Mouse (Mus musculus) embryo, embryonic 10.5 days (tissue): ENCODE data around the gene Lrrc46.

Source experiments
- DNase-seq: peaks from one replicate; pipeline ENCODE4 v3.0.0-alpha.2; 2015; ENCODE audit warnings: low spot score

Gene Lrrc46

DNA sequence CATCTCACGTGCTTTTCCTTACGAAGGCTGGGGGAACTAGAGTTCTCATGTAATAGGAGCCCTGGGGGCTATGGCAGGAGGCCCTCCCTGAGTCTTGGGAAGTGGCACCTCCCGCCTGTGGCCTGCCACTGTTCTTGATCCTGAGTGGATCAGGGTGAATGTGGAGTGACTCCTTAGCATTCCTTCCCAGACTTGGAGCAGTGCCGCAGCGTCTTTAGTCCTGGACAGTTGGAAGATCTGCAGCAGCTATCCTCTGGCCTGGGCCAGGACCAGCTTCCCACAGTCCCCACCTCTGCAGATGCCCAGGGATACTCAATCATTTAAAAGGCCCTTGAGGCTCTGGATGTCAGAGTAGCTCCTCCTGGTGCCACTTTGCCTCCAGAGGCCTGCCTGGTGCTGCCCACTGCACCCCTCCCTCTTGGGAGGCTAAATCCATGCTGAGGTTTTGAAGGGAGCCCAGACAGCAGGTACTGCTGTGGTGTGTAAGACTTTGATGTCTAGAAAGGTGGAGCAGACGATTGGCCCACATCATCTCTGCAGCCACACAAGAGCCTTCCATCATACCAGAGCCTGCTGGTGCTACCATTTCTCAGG lies 8.4 kb upstream of the Lrrc46 start:
- DNase-seq: no peak

DNA sequence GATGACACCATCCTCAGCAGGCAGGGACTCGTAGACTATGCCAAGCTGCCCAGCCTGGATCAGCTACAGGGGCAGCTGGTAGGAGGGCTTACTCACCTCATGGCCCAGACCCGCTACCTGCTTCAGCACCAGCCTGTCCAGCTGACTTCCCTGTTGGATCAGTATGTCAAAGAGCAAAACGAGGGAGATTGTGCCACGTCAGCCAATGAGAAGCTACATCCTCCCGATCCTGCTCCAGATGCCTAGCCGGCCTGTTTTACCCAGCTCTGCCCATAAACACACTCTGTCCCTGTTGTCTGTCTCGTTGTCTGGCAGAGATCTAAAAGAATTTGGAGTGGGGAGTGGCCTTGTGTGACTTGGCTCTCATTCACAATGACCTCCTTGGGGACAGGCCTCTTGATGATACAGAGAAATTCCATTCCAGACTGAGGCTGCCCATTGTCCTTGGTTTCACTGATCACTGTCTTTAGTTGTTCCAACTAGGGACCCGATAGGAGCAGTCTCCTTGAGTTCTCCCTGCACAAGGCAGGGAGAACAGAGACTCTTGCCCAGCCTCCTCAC lies 7.0 kb upstream of the Lrrc46 start:
- DNase-seq: no peak

DNA sequence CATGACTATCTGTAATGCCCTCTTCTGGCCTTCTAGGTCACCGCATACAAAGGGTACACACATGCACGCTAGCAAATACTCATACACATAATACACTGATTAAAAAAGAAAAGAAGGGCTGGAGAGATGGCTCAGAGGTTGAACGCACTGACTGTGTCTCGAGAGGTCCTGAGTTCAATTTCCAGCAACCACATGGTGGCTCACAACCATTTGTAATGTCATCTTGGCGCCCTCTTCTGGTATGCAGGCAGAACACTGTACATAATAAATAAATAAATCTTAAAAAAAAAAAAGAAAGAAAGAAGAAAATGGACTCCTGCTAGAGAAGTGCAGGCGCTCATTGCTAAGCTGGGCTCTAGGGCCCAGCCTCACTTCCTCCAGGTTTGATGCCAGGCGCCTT lies 4.7 kb upstream of the Lrrc46 start:
- DNase-seq: no peak

DNA sequence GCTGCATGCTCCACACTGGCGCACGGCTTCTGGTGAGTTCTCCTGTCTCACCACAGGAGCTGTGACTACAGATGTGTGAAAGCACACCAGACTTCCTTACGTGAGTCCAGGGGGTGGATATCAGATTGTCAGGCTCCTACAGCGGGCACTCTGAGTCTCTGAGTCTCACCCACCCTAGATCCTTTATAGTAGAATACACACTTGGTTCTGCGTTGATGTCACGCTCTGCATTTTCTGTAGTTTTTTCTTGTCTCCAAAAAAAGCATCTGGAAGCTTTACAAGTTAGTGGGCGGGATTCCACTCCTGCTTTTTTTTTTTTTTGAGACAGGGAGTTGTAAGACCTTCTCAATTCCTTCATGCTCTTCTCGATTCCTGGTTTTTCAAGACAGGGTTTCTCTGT lies 3.7 kb upstream of the Lrrc46 start:
- DNase-seq: no peak

DNA sequence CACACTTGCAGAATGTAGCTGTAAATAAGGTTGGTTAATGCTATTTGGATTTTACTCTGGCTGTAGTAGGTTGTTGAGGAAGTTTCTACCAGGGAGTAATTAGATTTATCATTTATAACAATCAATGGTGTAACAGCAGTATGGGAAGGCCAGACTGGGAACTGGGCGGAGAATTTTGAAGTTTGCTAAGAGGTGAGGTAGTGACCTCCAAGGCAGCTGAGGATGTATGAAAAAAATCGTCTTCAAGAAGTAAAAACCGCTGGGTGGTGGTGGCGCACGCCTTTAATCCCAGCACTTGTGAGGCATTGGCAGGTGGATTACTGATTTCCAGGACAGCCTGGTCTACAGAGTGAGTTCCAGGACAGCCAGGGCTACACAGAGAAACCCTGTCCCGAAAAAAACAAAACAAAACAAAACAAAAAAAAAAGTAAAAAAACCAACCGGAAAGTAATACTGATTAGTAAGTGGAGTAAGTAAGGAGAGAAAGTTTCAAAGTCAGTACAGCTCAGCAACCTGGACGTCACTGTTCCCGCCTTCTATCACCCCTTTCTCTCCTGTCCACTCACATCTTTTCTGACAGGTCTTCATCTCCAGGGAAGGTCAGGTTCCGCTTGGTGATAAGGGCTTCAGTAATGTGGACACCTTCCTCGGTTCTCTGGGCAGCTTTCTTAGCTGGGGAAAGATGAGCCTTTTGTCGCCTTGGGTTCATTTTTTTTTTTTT lies 746 bp downstream of the Lrrc46 start:
- no peak for DNase-seq

DNA sequence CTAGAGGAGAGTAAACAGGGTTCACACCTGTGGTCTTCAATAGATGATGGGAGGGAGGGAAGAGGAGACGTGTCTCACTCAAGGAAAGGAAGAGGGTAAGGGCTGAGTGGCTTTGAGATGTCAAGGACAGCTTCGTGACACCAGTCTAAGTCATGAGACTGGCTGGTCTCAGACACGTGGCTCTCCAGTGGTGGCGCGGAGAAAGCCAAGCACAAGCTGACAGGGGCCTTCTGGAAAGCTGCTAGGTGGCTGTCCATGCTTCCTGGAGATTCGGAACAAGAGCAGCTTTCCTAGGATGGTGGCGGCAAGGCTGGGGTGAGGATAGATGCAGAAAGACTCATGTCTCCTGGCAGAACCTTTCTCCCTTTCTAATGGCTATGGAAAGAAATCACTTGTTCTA lies 2.3 kb downstream of the Lrrc46 start:
- no peak for DNase-seq

DNA sequence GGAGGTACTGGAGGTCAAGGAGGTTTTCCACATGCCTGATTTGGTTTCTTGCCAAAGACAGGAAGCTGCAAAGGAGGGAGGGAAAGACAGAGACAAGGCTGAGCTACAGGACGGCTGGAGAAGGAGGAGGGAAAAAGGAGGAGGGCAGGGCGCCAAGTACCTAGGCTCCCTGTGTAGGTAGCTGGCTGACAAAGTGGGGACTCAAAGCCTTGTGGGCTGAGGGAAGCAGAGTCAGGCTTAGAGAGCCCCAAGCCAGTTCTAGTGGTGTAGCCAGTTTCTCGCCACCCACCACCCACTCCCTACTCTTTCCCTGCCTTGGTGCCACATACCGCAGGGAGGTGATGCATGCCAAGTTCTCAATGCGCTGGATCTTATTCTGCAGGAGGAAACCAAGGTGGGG lies 5.1 kb downstream of the Lrrc46 start:
- DNase-seq: no peak

DNA sequence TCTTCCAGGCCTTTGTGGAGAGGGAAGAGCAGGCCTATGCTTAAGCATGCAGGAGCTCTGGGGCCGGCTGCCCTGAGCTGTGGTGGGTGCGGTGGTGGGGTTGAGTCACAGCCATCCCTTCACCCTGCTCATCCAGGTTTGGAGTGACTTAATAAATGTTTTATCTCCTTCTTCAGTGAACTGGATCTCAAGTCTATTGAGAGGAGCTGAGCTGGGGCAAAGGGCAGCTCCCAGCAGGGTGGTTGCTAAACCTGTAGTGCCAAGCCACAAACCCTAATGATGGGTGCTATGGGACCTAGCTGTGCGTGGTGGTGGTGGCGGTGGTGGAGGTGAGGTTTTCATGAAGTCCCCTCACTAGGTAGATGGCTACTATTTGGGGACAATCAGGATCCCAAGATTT lies 7.4 kb downstream of the Lrrc46 start:
- no peak for DNase-seq

DNA sequence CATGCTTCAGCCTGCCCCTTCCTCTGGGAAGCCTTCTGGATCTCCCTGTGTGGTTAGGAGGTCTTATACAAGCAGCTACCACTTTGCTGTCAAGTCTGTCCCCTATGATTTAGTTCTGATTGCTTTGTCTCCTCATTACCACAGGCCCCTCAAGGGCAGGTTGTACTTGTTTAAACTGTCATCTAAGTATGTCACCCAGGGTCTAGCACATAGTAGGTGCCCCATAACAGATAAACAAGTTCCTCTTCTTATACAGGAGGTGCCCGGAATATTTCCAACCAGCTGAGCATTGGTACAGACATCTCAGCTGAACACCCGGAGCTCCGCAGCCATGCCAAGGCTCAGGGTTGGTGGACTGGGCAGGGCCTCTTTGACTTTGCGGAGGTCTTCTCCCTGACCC lies 8.7 kb downstream of the Lrrc46 start:
- no peak for DNase-seq

DNA sequence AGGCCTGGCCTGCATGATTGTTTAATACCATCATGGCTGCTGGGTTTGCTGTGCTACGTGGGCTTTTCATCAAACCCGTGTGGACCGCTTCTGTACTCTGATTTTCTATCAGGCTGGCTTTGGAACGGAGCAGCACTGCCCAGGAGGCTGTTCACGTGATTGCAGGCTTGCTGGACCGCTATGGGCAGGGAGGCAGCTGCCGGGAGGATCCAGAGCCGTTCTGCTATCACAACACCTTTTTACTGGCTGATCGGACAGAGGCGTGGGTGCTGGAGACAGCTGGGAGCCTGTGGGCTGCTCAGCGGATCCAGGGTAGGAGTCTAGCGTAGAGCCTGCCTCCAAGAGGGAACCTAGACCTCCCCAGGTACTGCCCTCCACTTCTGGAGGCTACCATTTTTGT lies 9.2 kb downstream of the Lrrc46 start:
- no peak for DNase-seq

DNA sequence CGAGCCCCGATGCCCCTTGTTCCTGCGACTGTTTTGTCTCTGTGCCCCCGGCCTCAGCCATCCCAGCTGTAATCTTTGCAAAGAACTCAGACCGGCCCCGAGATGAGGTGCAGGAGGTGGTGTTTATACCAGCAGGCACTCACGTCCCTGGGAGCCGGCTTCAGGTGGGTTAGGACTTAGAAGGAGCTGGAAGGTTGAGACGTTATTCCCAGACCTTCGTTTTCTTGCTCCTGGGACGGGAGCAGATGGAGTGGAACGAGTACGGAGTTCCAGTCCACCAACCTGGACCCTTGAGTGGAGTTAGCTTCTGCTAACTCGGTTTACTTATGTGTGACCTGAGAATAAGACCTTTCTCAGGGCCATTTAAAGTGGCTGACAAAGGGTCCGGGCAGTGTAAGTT lies 10.8 kb downstream of the Lrrc46 start:
- no peak for DNase-seq

DNA sequence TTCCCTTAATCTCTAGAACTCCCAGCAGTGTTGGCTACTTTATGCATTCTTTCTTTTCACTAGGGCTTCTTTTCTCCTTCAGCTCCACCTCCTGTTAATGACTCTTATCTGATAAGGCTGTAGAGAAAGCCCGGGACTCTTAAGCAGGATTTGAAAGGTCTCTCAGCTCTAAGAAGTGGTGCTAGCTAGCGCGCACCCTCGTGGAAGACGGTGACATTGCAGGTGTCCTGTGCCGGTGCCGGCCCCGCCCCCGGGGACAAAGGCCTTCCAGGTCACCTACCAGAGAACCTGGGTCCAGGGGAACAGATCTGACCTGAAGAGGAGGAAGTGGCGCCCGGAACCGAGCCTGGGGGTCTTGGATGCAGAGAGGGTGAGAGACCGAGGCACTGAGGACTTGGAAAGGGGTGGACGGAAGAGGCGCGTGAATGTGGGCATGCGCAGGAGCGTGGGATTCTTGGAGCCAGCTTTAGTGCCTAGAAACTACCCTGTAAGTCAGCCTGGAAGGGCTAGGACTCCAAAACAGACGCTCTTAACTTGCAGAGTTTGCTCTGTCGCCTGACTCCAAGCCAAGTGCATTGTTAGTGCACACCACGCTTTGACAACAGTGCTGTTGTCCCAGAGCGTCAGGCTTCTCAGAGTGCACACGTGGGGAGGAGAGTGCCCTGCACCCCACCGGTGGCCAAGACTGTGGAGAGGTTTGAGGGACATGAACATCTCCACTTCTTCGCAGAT lies 11.4 kb downstream of the Lrrc46 start, which contains the start of gene Scrn2:
Gene Scrn2 (plus strand): TSS at position 253 of the 732 bp plus-strand sequence.
- DNase-seq: peak; percentile 94

DNA sequence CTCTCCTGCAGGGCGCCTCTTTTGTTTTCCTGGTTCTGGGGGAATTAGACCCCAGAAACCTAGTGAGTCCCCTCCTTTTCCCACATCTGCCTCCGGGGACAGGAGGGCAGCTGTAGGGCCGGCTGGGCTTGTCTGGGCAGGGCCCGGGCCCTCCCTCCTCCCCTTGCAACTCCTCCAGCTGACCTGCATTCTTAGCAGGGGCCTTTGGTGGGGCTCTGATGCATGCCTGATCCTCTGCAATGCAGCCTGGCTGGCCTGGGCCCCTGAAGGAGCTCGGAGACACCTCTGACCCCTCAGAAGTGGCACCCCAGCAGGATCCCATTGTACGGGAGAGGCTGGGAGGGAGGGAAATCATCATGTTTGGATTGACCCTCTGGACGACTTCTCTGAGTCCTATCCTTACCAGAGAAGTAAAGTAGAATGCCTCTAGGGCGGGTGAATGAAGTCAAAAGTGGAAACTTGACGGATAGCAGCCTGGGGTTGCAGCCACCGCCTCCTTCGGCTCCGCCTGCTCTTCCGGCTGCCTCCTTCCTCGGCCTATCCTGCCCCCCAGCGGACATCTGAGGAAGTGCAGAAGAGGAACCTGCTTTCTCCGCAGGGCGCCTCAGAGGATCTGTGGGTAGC lies 15.4 kb downstream of the Lrrc46 start:
- DNase-seq: peak; percentile 94

DNA sequence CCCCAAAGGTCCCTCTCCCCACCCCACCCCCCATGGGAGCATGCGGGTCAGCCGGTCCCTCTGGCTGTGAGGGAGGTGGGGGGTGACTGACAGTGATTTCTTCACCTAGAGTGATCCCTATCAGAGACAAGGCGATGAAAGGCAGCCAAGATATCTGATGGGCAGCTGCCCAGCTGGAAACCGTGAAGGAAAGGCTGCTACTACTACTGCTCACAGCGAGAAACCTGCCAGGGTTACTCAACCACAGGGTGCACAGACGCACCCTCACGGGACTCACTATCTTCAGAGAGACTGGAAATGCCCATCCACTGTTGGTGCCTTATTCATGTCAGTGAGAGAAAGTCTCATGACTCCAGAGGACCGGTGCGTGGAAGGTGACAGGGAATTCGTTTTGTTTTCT lies 16.2 kb downstream of the Lrrc46 start:
- DNase-seq: no peak

DNA sequence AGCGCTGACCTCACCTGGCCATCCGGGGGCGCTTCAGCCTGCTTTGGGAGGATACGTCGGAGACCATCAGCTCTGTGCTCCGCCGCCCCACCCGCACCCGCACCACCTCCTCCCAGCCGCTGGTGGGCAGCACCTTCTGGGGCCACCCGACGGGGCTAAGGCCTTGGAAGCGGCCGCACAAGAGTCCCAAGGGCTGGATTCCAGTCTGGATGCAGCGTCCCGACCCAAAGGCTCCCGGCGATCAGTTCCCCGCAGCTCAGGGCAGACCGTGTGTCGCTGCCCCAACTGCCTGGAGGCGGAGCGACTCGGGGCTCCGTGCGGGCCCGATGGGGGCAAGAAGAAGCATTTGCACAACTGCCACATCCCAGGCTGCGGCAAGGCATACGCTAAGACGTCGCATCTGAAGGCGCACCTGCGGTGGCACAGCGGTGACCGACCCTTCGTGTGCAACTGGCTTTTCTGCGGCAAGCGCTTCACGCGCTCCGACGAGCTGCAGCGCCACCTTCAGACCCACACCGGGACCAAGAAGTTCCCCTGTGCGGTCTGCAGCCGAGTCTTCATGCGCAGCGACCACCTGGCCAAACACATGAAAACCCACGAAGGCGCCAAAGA lies 19.2 kb downstream of the Lrrc46 start:
- peak; percentile 80 for DNase-seq

DNA sequence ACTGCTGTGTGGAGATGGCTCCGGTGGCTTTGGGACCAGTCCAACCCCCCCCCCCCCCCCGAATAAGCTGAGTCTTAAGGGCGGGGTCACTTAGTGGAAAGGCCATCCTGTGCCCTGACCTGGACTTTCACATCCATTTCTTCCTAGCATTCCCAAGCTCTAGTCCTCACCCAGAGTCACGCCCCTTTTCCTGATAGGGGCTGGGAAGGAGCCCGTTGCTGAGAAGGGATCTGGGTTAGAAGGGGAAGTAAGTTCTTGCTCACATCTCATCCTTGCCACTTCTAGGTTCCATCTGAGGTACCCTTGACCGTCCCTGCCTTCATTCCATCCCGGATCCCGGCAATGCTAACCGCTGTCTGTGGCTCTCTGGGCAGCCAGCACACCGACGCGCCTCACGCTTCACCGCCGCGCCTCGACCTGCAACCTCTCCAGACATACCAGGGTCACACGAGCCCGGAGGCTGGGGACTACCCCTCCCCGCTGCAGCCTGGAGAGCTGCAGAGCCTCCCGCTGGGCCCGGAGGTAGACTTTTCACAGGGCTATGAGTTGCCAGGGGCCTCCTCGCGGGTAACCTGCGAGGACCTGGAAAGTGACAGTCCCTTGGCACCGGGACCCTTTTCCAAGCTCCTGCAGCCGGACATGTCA lies 20.0 kb downstream of the Lrrc46 start:
- peak; percentile 58 for DNase-seq

DNA sequence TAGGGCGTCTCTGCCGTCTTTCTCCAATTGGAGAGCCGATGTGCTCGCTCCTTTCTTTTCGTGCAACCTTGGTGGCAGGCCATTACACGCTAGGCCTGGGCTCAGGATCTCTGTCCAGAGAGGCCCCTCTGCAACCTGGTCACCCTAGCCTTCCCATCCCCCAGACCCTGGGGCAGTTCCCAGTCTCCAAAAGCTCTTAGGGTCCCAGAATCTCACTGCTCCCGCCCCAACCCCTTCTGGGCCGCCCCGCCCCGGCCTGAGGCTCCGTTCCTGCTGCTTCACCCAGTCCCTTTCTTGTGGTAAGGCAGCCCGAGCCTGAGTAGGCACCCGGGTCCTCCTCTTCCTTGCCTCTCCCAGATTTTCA lies 21.9 kb downstream of the Lrrc46 start:
- no peak for DNase-seq

DNA sequence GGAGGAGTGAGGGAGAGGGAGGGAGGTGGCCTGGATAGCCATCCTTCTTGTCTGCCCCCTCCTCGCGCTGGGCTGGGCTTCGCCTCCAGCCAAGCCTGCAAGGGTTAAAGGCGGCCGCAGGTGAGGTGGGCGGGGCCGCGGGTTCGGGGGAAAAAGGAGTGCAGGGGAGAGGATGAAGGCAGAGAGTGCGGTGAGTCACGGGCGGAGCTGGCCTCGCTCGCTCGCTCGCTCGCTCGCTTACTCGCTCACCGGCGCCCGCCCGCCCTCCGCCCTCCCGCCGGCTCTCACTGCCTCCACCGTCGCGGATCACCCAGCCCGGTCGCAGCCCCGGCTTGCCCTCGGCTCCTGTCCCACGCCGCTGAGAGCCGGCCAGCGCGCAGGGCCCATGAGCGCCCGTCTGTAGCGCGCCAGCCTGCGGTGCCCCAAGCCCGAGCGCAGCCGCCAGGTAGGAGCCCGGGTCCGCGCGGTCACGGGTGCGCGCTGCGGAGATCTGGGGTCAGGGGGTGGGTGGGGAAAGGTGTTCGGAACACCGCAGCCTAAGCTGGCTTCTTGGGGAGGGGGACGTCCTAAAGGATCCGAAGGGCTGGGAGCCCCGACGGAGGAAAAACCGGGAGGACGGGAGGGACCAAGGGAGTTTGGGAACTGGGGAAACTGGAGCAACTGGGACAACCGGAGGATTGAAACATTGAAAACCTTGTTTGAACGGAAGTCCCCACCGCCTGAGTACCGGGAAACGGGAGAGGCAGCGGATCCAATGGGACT lies 22.4 kb downstream of the Lrrc46 start:
- DNase-seq: peak; percentile 41

DNA sequence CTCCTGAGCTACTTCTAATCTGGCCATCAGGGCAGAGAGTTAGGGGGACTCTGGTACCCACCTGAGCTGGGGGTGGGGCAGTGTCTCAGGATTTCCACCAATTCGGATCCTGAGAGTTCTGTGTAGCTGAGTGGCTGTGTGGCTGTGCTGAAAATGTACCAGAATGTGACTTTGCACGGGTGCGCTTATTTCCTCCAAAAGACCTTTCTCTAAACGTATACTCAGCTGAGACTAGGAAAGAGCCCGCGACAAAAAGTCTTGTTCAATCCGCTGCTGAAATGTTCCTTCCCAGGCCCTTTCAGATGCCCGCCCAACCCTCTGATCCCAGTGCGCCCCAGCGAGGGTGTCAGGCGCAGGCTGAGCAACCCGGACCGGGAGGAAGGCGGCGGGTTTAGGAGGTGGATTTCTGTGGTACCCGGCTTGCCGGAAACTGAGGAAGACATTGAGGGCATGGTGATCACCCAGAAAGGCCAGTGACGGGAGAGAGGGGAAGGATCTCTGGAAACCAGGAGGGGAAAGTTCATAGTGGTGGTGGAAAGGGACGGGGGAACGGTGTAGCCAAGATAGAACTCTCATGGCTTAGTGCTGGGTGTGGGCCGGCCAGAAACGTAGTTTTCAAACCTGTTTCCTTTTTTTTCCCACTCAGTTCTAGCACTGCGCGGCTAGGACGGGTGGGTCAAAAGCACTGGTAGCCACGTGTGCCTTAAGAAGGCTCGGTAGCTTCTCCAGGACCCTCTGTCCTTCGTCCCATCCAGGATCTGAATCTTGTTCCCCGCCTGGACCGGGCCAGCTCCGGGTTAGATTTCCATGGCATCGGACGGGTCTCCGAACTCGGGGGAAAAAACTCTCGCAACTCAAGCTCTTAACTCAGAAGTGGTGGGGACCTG lies 23.3 kb downstream of the Lrrc46 start:
- DNase-seq: peak; percentile 48

DNA sequence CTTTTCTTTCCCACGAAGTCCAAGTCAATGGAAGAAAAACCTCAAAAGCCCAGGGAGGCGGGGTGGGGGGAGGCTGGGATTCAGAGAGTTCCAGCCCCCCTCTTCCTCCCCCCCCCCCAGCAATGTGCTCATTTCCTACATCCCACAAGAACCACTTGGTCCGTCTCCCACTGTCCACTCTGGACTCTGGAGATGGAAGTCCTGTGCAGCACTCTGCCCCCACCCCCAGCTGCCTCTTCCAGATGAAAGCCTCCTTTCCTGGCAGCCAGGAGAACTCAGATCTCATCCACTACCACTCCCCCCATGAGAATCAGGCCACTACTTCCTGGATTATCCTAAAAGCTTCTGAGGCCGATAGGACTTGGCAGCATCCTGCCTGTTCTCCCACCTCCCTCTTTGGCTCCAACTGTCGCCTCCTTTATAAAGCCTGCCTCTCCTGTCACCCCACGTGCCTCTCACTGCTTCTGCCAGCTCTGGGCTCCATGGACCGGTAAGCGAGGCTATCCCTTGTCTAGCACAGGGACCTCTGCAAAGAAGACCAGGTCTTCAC lies 28.0 kb downstream of the Lrrc46 start, which contains the start of gene Sp6:
Gene Sp6 (plus strand): TSS at position 274 of the 550 bp plus-strand sequence.
- no peak for DNase-seq
